Mouse (Mus musculus) liver, embryonic 12.5 days (tissue): ENCODE results near the gene Polr2a. TPM values are rescaled to one million over a fixed set of nuclear protein-coding genes. Genes with fewer than 3 reads are reported as not detected.

Experiments used
- ATAC-seq: fragments of 200-750 bp; cut with Nextera tagmentation; 2 replicates; pipeline ENCODE4 v1.8.0; 2017; ENCODE audit warnings: moderate number of reproducible peaks, mild to moderate bottlenecking, moderate library complexity
- H3K27ac ChIP-seq: fragments of 300-500 bp; sonication (generic); 2 replicates; pipeline ENCODE4 v1.5.1; 2016; ENCODE audit warnings: mild to moderate bottlenecking
- H3K27me3 ChIP-seq: fragments of 300-500 bp; sonication (generic); replicated peaks from 2 replicates; pipeline ENCODE4 v1.6.1; 2016; ENCODE audit warnings: mild to moderate bottlenecking, moderate library complexity
- H3K36me3 ChIP-seq: fragments of 300-500 bp; sonication (generic); 2 replicates; pipeline ENCODE4 v1.6.1; 2016; ENCODE audit warnings: mild to moderate bottlenecking, moderate library complexity
- H3K4me1 ChIP-seq: fragments of 300-500 bp; sonication (generic); 2 replicates; pipeline ENCODE4 v1.6.1; 2016
- H3K4me2 ChIP-seq: fragments of 300-500 bp; sonication (generic); 2 replicates; pipeline ENCODE4 v1.6.1; 2016; ENCODE audit warnings: mild to moderate bottlenecking, moderate library complexity
- H3K4me3 ChIP-seq: fragments of 300-500 bp; sonication (generic); 2 replicates; pipeline ENCODE4 v1.5.1; 2016; ENCODE audit warnings: mild to moderate bottlenecking, moderate library complexity
- H3K9ac ChIP-seq: fragments of 300-500 bp; sonication (generic); 2 replicates; pipeline ENCODE4 v1.6.1; 2016; ENCODE audit warnings: mild to moderate bottlenecking, moderate library complexity
- H3K9me3 ChIP-seq: fragments of 300-500 bp; sonication (generic); replicated peaks from 2 replicates; pipeline ENCODE4 v1.6.1; 2016; ENCODE audit warnings: mild to moderate bottlenecking, moderate library complexity
- WGBS: fragments of 180-500 bp; shearing (Covaris S2); methylation state at CpG from one replicate; pipeline ENCODE4 v1.1.7; 2016; ENCODE audit not compliant: insufficient replicate concordance; 5-methylcytosine and 5-hydroxymethylcytosine counted together
- polyA plus RNA-seq: library from polyadenylated mRNA; unstranded; fragments of >200 nt; fragmentation: Nextera tagmentation; extraction: Ambion mirVana; gene quantifications from 2 replicates; pipeline ENCODE4 v1.2.1, GENCODE M21; 2016

Gene Polr2a
- polyA plus RNA-seq, 1 experiment from 2014 or later = 17.4 TPM

DNA sequence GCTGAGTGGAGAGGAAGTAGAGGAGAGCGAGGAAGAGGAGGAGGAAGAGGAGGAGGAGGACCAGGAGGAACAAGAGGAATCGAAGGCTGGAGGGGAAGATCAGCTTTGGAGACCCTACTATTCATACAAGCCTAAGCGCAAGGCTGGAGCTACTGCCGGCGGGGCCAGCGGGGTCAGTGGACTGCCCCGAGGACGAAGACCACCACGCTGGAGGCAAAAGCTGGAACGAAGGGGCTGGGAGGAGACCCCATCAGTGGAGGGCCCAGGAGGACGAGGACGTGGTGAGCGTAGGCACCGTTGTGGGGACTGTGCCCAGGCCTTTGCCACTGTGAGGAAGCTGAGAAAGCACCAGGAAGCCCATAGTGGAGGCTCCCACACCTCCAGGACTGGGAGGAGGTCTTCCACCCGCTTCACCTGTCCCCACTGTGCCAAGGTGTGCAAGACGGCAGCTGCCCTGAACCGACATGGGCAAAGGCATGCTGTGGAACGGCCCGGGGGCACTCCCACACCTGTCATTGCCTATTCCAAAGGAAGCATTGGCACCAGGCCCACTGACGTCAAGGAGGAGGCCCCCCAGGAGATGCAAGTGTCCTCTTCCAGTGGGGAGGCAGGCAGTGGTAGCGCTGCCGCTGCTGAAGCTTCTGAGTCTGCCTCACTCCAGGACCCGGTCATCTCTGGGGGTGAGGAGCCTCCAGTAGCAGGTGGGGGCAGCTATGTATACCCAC lies 20.0 kb upstream of the Polr2a start:
- Histone ChIP-seq H3K9me3 (no peaks in the 10 kb centered on the region), H3K9ac (no peak overlapping the region), H3K27me3 (peaks cover 81% of the 10 kb centered on the region), H3K4me1 (peaks cover 5% of the 10 kb centered on the region; the same call in 1 of the 2 replicates), H3K27ac (no peak overlapping the region), H3K4me3 (no peak overlapping the region), H3K4me2 (no peak overlapping the region), H3K36me3 (peaks cover 11% of the 10 kb centered on the region; the same call in 1 of the 2 replicates)
- ATAC-seq = no peak
- 53% methylated on average over 23 of the region's 23 CpGs for WGBS

DNA sequence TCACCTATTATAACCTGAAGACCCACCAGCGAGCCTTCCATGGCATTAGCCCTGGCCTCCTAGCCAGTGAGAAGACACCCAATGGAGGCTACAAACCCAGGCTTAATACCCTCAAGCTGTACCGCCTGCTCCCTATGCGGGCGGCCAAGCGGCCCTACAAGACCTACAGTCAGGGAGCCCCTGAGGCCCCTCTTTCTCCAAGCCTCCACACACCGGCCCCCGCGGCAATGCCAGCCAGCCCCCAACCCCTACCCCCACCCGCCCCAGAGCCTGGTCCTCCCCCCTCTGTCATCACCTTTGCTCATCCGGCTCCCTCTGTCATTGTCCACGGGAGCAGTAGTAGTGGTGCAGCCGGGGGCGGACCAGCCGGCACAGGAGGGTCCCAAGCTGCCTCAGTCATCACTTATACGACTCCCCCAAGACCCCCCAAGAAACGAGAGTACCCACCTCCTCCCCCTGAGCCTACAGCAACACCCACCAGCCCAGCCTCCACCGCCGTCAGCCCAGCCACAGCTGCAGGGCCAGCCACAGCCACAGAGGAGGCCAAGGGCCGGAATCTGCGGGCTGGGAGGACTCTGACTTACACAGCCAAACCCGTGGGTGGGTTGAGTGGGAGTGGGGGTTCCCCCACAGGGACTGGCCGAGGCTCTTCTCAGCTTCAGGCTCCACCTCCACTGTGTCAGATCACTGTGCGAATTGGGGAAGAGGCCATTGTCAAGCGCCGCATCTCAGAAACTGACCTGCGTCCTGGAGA lies 19.2 kb upstream of the Polr2a start:
- no peak for ATAC-seq
- Histone ChIP-seq H3K4me1 (peaks cover 5% of the 10 kb centered on the region; the same call in 1 of the 2 replicates), H3K27ac (no peak overlapping the region), H3K36me3 (peaks cover 11% of the 10 kb centered on the region; the same call in 1 of the 2 replicates), H3K9ac (no peak overlapping the region), H3K4me2 (no peak overlapping the region), H3K27me3 (peaks cover 76% of the 10 kb centered on the region), H3K4me3 (no peak overlapping the region), H3K9me3 (no peaks in the 10 kb centered on the region)
- WGBS = 51% methylated on average over 26 of the region's 26 CpGs

DNA sequence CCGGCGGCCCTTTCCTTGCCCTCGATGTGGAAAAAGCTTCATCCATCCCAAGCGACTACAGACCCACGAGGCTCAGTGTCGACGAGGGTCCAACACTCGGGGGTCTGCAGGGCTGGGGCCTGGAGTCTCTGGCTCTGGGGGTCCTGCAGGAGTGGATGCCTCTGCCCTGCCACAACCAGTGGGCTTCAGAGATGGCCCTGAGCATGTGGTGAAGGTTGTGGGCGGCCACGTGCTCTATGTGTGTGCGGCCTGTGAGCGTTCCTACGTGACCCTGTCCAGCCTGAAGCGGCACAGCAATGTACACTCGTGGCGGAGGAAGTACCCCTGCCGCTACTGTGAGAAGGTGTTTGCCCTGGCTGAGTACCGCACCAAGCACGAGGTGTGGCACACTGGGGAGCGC lies 18.1 kb upstream of the Polr2a start:
- Histone ChIP-seq H3K36me3 (peaks cover 11% of the 10 kb centered on the region; the same call in 1 of the 2 replicates), H3K27ac (no peak overlapping the region), H3K4me2 (no peak overlapping the region), H3K4me3 (no peak overlapping the region), H3K4me1 (peaks cover 5% of the 10 kb centered on the region; the same call in 1 of the 2 replicates), H3K27me3 (peaks cover 65% of the 10 kb centered on the region), H3K9me3 (no peaks in the 10 kb centered on the region), H3K9ac (no peak overlapping the region)
- 78% methylated on average over 20 of the region's 20 CpGs for WGBS
- no peak for ATAC-seq

DNA sequence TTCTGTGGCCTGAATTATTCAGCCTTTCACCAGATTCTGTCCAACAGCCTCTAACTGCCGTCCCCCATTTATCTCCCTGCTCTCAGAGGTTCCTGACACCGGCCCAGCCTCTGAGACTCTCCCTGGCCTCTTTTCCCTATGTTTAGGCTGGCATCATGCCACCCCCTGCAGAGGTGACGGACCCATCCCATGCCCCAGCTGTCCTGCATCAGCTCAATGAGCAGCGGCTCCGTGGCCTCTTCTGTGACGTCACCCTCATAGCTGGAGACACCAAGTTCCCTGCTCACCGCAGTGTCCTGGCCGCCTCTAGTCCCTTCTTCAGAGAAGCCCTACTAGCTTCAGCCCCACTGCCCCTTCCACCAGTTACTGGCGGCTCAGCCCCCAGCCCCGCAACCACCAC lies 17.3 kb upstream of the Polr2a start:
- no peak overlapping the region for H3K27ac ChIP-seq
- no peak overlapping the region for H3K4me3 ChIP-seq
- 54% methylated on average over 10 of the region's 10 CpGs for WGBS
- H3K27me3 ChIP-seq = peaks cover 62% of the 10 kb centered on the region
- H3K4me1 ChIP-seq = peaks cover 5% of the 10 kb centered on the region; the same call in 1 of the 2 replicates
- H3K36me3 ChIP-seq = peaks cover 11% of the 10 kb centered on the region; the same call in 1 of the 2 replicates
- no peaks in the 10 kb centered on the region for H3K9me3 ChIP-seq
- no peak for ATAC-seq
- H3K9ac ChIP-seq = no peak overlapping the region
- no peak overlapping the region for H3K4me2 ChIP-seq

DNA sequence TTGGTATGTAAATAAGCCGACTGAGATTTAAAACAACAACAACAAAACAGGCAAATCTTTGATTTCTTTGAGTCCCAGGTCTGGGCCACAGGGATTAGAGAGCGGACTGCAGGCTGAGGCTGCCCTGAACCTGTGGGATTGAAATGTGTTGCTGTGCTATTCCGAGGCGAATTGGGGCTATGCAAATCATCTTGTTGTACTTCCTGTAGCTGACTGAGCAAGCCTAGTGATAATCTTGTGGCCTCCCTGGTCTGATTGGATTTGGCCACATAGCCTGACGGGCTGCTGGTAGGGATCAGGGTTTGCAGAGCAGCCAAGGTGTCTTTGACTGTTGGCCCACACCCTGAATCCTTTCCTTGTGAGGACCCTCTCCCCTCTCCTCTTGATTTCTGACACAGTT lies 16.5 kb upstream of the Polr2a start:
- Histone ChIP-seq H3K4me1 (peaks cover 5% of the 10 kb centered on the region; the same call in 1 of the 2 replicates), H3K9me3 (no peaks in the 10 kb centered on the region), H3K4me2 (no peak overlapping the region), H3K4me3 (no peak overlapping the region), H3K27me3 (peaks cover 54% of the 10 kb centered on the region), H3K9ac (no peak overlapping the region), H3K27ac (no peak overlapping the region), H3K36me3 (peaks cover 11% of the 10 kb centered on the region; the same call in 1 of the 2 replicates)
- 32% methylated on average over 5 of the region's 5 CpGs for WGBS
- ATAC-seq = no peak

DNA sequence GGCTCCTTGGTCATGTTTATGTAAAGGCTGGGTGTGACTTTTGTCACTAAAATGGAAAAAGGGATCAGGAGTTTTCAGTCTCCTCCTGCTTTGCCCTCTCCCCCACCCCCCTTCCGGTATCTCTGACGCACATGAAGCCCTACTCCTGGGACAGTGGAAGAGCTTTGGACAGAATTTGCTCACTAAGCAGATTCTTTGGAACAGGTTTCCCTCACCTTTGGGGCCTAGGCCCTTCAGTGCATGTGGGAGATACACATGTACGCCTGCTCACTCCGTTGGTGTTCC lies 9.1 kb upstream of the Polr2a start:
- H3K9me3 ChIP-seq = no peaks in the 10 kb centered on the region
- WGBS = 66% methylated on average over 4 of the region's 4 CpGs
- no peaks in the 10 kb centered on the region for H3K36me3 ChIP-seq
- no peak for ATAC-seq
- H3K9ac ChIP-seq = no peak overlapping the region; the same call in 1 of the 2 replicates
- H3K27me3 ChIP-seq = 0 out of 2 replicates have a peak, but pooled peaks cover 20% of the 10 kb centered on the region
- peak overlapping the region; percentile 31; the same call in 1 of the 2 replicates for H3K27ac ChIP-seq
- peak overlapping the region; percentile 97; the same call in 1 of the 2 replicates for H3K4me2 ChIP-seq
- no peak overlapping the region for H3K4me3 ChIP-seq
- H3K4me1 ChIP-seq = peaks cover 34% of the 10 kb centered on the region

DNA sequence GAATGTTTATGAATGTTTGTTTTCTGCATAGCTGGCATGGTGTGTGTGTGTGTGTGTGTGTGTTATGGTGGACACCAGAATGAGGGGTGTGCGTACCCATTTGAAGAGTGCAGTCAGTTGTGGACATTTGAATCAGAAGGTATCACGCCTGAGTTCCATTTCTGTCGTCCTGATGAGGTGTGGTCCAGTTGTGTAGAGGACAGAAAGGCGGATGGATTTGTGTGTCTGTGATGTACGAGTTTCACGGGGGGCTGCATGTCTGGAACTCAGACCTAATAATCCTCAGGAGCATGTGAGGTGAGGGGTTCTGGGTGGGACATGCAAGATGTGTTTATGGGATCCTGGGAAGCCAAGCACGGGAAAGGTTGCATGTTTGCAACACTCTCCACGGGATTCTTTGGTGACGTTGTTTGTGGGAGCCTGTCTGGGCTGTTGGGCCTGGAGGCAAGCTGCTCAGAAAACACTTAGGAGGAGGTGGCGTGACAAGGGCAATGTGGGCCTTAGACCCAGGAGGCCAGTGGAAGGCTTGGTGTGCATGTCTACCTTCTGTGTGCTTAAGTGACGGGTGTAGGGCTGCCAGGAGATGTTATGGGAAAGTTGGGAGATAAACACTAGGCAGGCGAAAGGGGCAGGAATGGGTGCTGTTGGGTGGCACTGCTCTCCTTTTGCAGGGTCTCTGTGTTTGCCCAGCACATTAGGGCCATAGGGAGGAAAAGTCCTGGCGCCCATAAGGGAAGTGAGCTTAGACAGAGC lies 8.6 kb upstream of the Polr2a start:
- H3K4me2 ChIP-seq = peak overlapping the region; percentile 97
- no peak overlapping the region; the same call in none of the 2 replicates for H3K9ac ChIP-seq
- 0 out of 2 replicates have a peak, but pooled peaks cover 20% of the 10 kb centered on the region for H3K27me3 ChIP-seq
- H3K4me1 ChIP-seq = peaks cover 34% of the 10 kb centered on the region
- peak overlapping the region; percentile 71 for H3K4me3 ChIP-seq
- no peaks in the 10 kb centered on the region for H3K9me3 ChIP-seq
- H3K36me3 ChIP-seq = no peaks in the 10 kb centered on the region
- no peak for ATAC-seq
- peak overlapping the region; percentile 77; the same call in 1 of the 2 replicates for H3K27ac ChIP-seq
- WGBS = 73% methylated on average over 13 of the region's 13 CpGs

DNA sequence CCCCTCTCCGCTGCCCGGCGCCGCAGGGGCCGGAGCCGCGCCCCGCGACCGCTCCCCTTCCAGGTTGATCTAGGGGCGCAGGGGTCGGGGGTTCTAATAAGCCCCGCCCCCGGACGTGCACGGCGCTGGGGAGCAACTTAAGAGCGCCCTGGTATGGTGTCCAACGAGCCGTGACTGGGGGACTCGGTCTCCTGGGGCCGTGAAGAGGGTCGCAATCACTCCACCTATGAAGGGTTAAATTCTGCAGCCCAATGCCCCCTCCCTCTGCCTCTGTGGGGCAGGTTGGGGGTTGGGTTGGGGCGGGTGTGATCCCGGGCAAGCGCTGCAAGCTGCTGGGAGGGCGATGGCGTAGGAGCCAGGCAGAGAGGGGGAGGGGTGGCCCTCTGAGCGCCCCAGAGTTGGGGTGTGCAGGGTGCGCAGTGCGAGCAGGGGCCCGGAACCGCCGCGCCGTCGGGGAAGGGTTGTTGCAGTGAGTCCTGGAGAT lies 7.7 kb upstream of the Polr2a start:
- H3K9ac ChIP-seq = peak overlapping the region; percentile 82
- H3K9me3 ChIP-seq = no peaks in the 10 kb centered on the region
- H3K27ac ChIP-seq = peak overlapping the region; percentile 77
- peak; percentile 75 for ATAC-seq
- WGBS = 2% methylated on average over 30 of the region's 37 CpGs
- H3K27me3 ChIP-seq = 0 out of 2 replicates have a peak, but pooled peaks cover 20% of the 10 kb centered on the region
- H3K4me2 ChIP-seq = peak overlapping the region; percentile 97
- H3K4me3 ChIP-seq = peak overlapping the region; percentile 71
- H3K36me3 ChIP-seq = no peaks in the 10 kb centered on the region
- peaks cover 34% of the 10 kb centered on the region for H3K4me1 ChIP-seq

DNA sequence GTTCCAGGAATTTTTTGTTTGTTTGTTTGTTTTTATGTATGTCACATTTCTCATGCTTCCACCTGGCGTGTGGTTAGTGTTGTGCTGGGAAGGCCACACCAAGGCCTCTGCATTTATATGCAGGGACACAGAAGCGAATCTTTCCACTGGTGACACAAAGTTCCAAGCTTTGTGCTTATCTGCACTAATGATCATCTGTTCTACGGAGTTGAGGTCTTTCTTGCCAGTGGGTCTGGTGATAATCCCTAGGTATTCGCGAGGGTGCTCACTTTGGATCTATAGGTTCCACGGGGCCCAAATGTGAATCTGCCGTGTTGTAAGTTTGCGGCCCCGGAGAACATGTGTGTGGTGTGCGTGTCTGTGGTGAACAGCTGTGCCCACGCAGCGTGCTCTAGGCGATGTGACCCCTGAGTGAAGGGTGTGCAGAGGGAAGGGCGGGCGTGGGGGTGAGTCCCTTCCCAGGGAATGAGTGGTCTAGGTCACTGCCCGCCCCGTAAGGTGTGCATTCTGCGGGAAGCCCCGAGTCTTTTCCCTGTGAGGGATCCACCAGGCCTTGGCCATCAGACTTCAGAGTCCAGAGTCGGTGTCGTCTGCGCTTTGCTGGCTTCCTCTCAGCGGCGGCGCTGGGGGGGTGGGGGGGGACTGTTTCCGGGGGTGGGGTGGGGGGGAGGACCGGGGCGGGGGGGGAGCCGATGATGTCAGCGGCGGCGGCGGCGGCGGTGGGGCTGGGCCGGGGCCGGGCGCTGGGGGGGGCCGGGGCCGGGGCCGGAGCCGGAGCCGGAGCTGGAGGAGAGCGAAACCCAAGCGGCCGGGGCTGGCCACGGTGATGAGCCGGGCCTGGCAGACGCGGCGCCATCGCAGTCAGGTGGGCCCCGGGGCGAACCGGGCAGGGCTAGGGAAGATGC lies 7.0 kb upstream of the Polr2a start, which contains the start of gene Zbtb4:
Gene Zbtb4 (plus strand): TSS at position 692 of the 905 bp plus-strand sequence.
- WGBS = 40% methylated on average over 25 of the region's 55 CpGs
- Histone ChIP-seq H3K4me2 (peak within 1 kb of the TSS; percentile 97), H3K27ac (peak within 1 kb of the TSS; percentile 77), H3K9ac (peak within 1 kb of the TSS; percentile 82), H3K4me1 (peaks cover 38% of the 10 kb centered on the region), H3K36me3 (no peaks in the 10 kb centered on the region), H3K9me3 (no peaks in the 10 kb centered on the region), H3K4me3 (peak within 1 kb of the TSS; percentile 71), H3K27me3 (0 out of 2 replicates have a peak, but pooled peaks cover 20% of the 10 kb centered on the region)
- peak; percentile 23 for ATAC-seq

DNA sequence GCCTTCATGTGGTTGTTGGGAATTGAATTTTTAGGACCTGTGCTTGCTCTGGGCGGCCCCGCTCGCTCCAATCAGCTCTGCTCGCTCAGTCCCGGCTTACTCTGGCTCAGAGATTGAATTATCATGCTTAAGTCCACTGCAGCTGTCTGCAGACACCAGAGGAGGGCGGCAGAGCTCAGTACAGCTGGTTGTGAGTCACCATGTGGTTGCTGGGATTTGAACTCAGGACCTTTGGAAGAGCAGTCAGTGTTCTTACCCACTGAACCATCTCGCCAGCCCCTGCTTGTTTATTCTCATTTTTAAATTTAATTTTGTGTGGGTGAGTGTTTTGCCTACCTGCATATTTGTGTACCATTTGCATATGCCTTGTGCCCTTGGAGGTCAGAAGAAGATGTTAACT lies 5.1 kb upstream of the Polr2a start:
- Histone ChIP-seq H3K4me2 (no peak overlapping the region), H3K9me3 (no peaks in the 10 kb centered on the region), H3K4me3 (no peak overlapping the region), H3K9ac (no peak overlapping the region), H3K27me3 (0 out of 2 replicates have a peak, but pooled peaks cover 20% of the 10 kb centered on the region), H3K36me3 (no peaks in the 10 kb centered on the region), H3K4me1 (peaks cover 44% of the 10 kb centered on the region), H3K27ac (no peak overlapping the region)
- ATAC-seq = no peak
- WGBS = 64% methylated on average over 7 of the region's 7 CpGs
